Mouse (Mus musculus): ENCODE measurements around the gene Agbl4. TPM values are rescaled to one million over a fixed set of nuclear protein-coding genes. Genes with fewer than 3 reads are reported as not detected.

Gene Agbl4
- total and polyA plus RNA-seq, 3 experiments = not detected

DNA sequence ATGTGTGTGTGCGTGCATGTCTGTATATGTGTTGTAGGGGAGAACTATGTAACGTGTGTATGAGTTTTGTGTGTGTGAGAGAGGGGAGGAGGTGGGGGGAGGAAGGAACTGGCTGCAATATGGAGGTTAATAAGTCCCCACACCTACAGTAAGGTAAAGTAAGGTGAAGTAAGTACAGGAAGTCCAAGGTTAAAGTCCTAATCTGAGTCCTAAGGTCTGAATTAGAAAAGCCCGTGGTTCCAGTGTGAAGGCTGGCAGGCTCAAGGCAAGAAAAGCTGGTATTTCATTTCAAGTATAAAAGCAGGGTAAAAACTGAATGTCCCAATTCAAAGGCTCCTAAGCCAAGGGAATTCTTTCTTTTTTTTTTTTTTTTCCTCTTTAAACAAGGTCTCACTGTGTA is 980.6 kb downstream of the Agbl4 start:
- Histone ChIP-seq H3K4me1 (ENCODE audit: control insufficient read depth in 1 of 2, insufficient read depth in 2 of 2) (no peaks in the 10 kb centered on the region), H3K36me3 (replicated peaks in 1 of 2; ENCODE audit: control insufficient read depth in 1 of 2, insufficient read depth in 1 of 2, low read length in 1 of 2) (no peaks in the 10 kb centered on the region), H3K4me2 (ENCODE audit: insufficient read depth, low read depth, poor library complexity, severe bottlenecking) (no peak overlapping the region), H3K9ac (ENCODE audit: insufficient read depth, low read depth) (no peak overlapping the region), H3K9me3 (replicated peaks; ENCODE audit: low read length) (no peaks in the 10 kb centered on the region), H3K27ac (ENCODE audit: insufficient read depth, low read depth) (no peak overlapping the region), H3K27me3 (replicated peaks) (no peaks in the 10 kb centered on the region), H3K79me2 (replicated peaks; ENCODE audit: control insufficient read depth, extremely low read depth, insufficient read depth, poor library complexity, severe bottlenecking) (no peaks in the 10 kb centered on the region), H3K4me3 (replicated peaks in 1 of 3; ENCODE audit: low read depth in 2 of 3, low read length in 2 of 3, poor library complexity in 1 of 3) (no peak overlapping the region)
- TF ChIP-seq BHLHE40 (IDR thresholded peaks at IDR 0.05; ENCODE audit: low read depth, low read length) (no peak), ETS1 (conservative IDR thresholded peaks at IDR 0.05; ENCODE audit: low read depth, low read length) (no peak), USF1 (IDR thresholded peaks at IDR 0.05; ENCODE audit: low read depth, low read length) (no peak), MAX (IDR thresholded peaks at IDR 0.05; ENCODE audit: low read length) (no peak), ZMIZ1 (IDR thresholded peaks at IDR 0.05; ENCODE audit: low read depth, low read length) (no peak), EP300 (IDR thresholded peaks at IDR 0.05; ENCODE audit: low read length) (no peak), MEF2A (IDR thresholded peaks at IDR 0.05; ENCODE audit: borderline replicate concordance, low read depth, low read length) (no peak), UBTF (IDR thresholded peaks at IDR 0.05; ENCODE audit: low read depth, low read length) (no peak), MYC (IDR thresholded peaks at IDR 0.05; ENCODE audit: low read depth, low read length) (no peak), TBP (conservative IDR thresholded peaks at IDR 0.05; ENCODE audit: low read depth, low read length) (no peak), SMC3 (IDR thresholded peaks at IDR 0.05; ENCODE audit: low read depth, low read length) (no peak), NRF1 (IDR thresholded peaks at IDR 0.05; ENCODE audit: low read depth, low read length) (no peak), CHD2 (IDR thresholded peaks at IDR 0.05; ENCODE audit: low read length) (no peak), CTCF (conservative IDR thresholded peaks at IDR 0.05 in 1 of 2, IDR thresholded peaks at IDR 0.05 in 1 of 2; ENCODE audit: low read depth in 2 of 2, low read length in 2 of 2) (no peak), JUND (conservative IDR thresholded peaks at IDR 0.05; ENCODE audit: low read depth, low read length) (no peak), KAT2A (IDR thresholded peaks at IDR 0.05; ENCODE audit: insufficient replicate concordance, low read length) (no peak), TCF12 (IDR thresholded peaks at IDR 0.05; ENCODE audit: low read depth, low read length) (no peak), POLR2A (IDR thresholded peaks at IDR 0.05; ENCODE audit: low read depth, low read length) (no peak), IRF4 (IDR thresholded peaks at IDR 0.05; ENCODE audit: low read depth, low read length) (no peak), SIN3A (IDR thresholded peaks at IDR 0.05; ENCODE audit: low read length) (no peak)
- no peak for DNase-seq (ENCODE audit: extremely low read depth)
- in situ Hi-C loops (cut with MboI; ENCODE audit: low pct_ligation_motif_present, low pct_unique_long_range_greater_than_20kb, low sequenced_read_pairs) = no loop called here
- dilution Hi-C loops (cut with MboI; ENCODE audit: extremely low pct_ligation_motif_present, extremely low pct_unique_long_range_greater_than_20kb, low sequenced_read_pairs) = no loop called here

DNA sequence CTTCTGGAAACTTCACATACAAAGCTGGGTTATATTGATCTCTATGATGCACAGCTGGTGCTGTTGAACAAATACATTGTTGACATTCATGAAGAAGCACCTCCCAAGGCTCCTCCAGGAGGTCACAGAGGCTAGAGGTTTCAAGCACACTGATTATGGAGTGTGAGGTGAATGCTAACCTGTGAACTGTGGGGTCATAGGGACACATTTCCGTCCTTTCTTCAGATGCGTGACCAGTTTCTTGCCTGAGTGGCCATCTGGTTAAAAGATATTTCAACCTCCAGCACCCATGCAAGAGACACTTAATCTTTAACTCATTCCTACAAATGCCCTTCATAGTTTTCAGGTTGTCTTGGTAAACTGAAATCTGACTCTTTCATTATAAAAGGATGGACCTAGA is 985.6 kb downstream of the Agbl4 start:
- Histone ChIP-seq H3K9me3 (replicated peaks; ENCODE audit: low read length) (no peaks in the 10 kb centered on the region), H3K27ac (ENCODE audit: insufficient read depth, low read depth) (no peak overlapping the region), H3K4me1 (ENCODE audit: control insufficient read depth in 1 of 2, insufficient read depth in 2 of 2) (no peaks in the 10 kb centered on the region), H3K36me3 (replicated peaks in 1 of 2; ENCODE audit: control insufficient read depth in 1 of 2, insufficient read depth in 1 of 2, low read length in 1 of 2) (no peaks in the 10 kb centered on the region), H3K4me3 (replicated peaks in 1 of 3; ENCODE audit: low read depth in 2 of 3, low read length in 2 of 3, poor library complexity in 1 of 3) (no peak overlapping the region), H3K4me2 (ENCODE audit: insufficient read depth, low read depth, poor library complexity, severe bottlenecking) (no peak overlapping the region), H3K27me3 (replicated peaks) (no peaks in the 10 kb centered on the region), H3K79me2 (replicated peaks; ENCODE audit: control insufficient read depth, extremely low read depth, insufficient read depth, poor library complexity, severe bottlenecking) (no peaks in the 10 kb centered on the region), H3K9ac (ENCODE audit: insufficient read depth, low read depth) (no peak overlapping the region)
- in situ Hi-C loops (cut with MboI; ENCODE audit: low pct_ligation_motif_present, low pct_unique_long_range_greater_than_20kb, low sequenced_read_pairs) (no loop called here), dilution Hi-C loops (cut with MboI; ENCODE audit: extremely low pct_ligation_motif_present, extremely low pct_unique_long_range_greater_than_20kb, low sequenced_read_pairs) (no loop called here)
- TF ChIP-seq ZMIZ1 (IDR thresholded peaks at IDR 0.05; ENCODE audit: low read depth, low read length) = no peak
- TF ChIP-seq MAFK (IDR thresholded peaks at IDR 0.05; ENCODE audit: insufficient replicate concordance, low read length) = no peak
- no peak for TF ChIP-seq POLR2A (IDR thresholded peaks at IDR 0.05; ENCODE audit: low read depth, low read length)
- TF ChIP-seq RCOR1 (conservative IDR thresholded peaks at IDR 0.05; ENCODE audit: low read depth, low read length) = no peak
- no peak for TF ChIP-seq E2F4 (IDR thresholded peaks at IDR 0.05; ENCODE audit: insufficient replicate concordance, low read depth, low read length)
- TF ChIP-seq ELF1 (IDR thresholded peaks at IDR 0.05; ENCODE audit: low read depth, low read length) = no peak
- no peak for TF ChIP-seq NELFE (IDR thresholded peaks at IDR 0.05; ENCODE audit: low read depth, low read length)
- no peak for TF ChIP-seq SIN3A (IDR thresholded peaks at IDR 0.05; ENCODE audit: low read length)
- TF ChIP-seq CHD2 (IDR thresholded peaks at IDR 0.05; ENCODE audit: low read length) = no peak
- no peak for TF ChIP-seq ETS1 (conservative IDR thresholded peaks at IDR 0.05; ENCODE audit: low read depth, low read length)
- TF ChIP-seq IRF4 (IDR thresholded peaks at IDR 0.05; ENCODE audit: low read depth, low read length) = no peak
- TF ChIP-seq ZC3H11A (IDR thresholded peaks at IDR 0.05; ENCODE audit: low read depth, low read length) = no peak
- no peak for TF ChIP-seq NRF1 (IDR thresholded peaks at IDR 0.05; ENCODE audit: low read depth, low read length)
- no peak for TF ChIP-seq BHLHE40 (IDR thresholded peaks at IDR 0.05; ENCODE audit: low read depth, low read length)
- no peak for TF ChIP-seq TBP (conservative IDR thresholded peaks at IDR 0.05; ENCODE audit: low read depth, low read length)
- TF ChIP-seq MEF2A (IDR thresholded peaks at IDR 0.05; ENCODE audit: borderline replicate concordance, low read depth, low read length) = no peak
- no peak for TF ChIP-seq USF1 (IDR thresholded peaks at IDR 0.05; ENCODE audit: low read depth, low read length)
- no peak for TF ChIP-seq SMC3 (IDR thresholded peaks at IDR 0.05; ENCODE audit: low read depth, low read length)
- no peak for TF ChIP-seq PAX5 (IDR thresholded peaks at IDR 0.05; ENCODE audit: low read length)
- no peak for TF ChIP-seq JUN (IDR thresholded peaks at IDR 0.05; ENCODE audit: insufficient read depth, low read depth, low read length)
- no peak for DNase-seq (ENCODE audit: extremely low read depth)
